Mouse (Mus musculus): ENCODE measurements around the gene Ppp6r1. TPM values are rescaled to one million over a fixed set of nuclear protein-coding genes. Genes with fewer than 3 reads are reported as not detected.

Ppp6r1 gene
- 10.2 and 11.7 TPM in 2 replicates for polyA plus RNA-seq (2014; fragmentation: Nextera tagmentation; extraction: Ambion mirVana)

DNA sequence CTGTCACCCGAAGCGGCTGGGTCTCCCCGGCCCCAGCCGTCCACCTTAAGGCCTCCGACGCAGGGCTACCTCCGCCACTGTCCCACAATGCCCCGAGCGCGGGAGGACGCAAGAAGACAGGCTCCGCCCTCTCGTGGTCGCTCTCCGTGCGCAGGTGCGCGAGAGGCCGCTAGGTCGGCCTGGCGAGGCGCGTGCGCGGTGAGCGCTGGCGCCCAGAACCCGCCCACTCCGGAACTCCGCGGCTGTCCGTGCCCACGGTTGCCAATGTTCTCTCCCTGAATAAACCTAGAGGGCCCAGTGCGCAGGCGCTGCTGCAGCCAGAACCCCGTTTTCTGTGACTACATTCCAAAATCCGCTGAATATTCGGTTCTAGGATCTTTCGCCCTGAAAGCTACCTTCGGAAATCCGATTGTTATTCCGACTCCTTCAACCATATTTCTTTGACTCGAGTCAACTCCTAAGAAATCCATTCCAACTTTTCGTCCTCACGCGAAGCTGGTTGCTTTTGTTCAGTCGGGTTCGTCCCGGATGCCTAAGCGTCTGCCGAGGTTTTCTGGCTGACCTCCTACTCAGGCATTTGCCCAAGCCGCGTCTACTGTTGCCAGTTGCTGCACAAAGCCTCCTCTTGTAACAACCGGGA is at the start of gene Ppp6r1:
Ppp6r1 (minus strand) TSS at position 108 of the 640 bp plus-strand sequence.
- no peaks in the 10 kb centered on the region for H3K9me3 ChIP-seq (ENCODE audit: control insufficient read depth, low read depth, low read length)
- WGBS: under 1% methylated on average over 54 of the region's 54 CpGs
- peak within 1 kb of the TSS; percentile 96 for H3K27ac ChIP-seq (ENCODE audit: low read length)
- peak within 1 kb of the TSS; percentile 83 for H3K4me2 ChIP-seq (replicated peaks; ENCODE audit: low read depth, low read length)
- peaks cover 28% of the 10 kb centered on the region for H3K4me1 ChIP-seq (ENCODE audit: control insufficient read depth, insufficient read depth, low read length)
- peak within 1 kb of the TSS; percentile 85 for H3K4me3 ChIP-seq (ENCODE audit: low read depth, low read length)
- H3K27me3 ChIP-seq (ENCODE audit: control insufficient read depth, insufficient read depth, low read length): no peaks in the 10 kb centered on the region
- peaks cover 4% of the 10 kb centered on the region; the same call in 1 of the 2 replicates for H3K36me3 ChIP-seq (ENCODE audit: control insufficient read depth, insufficient read depth, low read length)
- peak within 1 kb of the TSS; percentile 88 for H3K9ac ChIP-seq (replicated peaks; ENCODE audit: low read depth, low read length)
- peak; percentile 97 for ATAC-seq (ENCODE audit: insufficient number of reproducible peaks, insufficient read depth, low FRiP score, low read depth)

DNA sequence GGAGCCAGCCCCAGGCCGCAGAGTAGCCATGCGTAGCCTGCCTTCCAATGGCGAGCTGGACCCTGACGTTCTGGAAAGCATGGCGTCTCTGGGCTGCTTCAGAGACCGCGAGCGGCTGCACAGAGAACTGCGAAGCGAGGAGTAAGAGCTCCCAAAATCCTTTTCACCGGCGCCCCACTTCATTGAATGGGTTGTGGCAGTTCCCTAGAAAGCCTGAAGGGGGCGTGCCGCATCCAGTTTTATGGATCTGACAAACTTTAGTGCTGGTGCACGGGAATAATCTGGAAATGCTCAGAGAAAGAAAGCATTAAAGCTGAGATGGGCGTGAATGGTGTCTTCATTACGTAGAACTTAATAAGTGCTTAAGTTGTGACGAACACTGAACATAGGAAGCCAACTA is 46.3 kb upstream of the Ppp6r1 start:
- Histone ChIP-seq H3K4me2 (replicated peaks; ENCODE audit: low read depth, low read length) (no peak overlapping the region), H3K4me3 (ENCODE audit: low read depth, low read length) (no peak overlapping the region), H3K27me3 (ENCODE audit: control insufficient read depth, insufficient read depth, low read length) (no peaks in the 10 kb centered on the region), H3K9ac (replicated peaks; ENCODE audit: low read depth, low read length) (no peak overlapping the region), H3K9me3 (ENCODE audit: control insufficient read depth, low read depth, low read length) (no peaks in the 10 kb centered on the region), H3K36me3 (ENCODE audit: control insufficient read depth, insufficient read depth, low read length) (peaks cover 27% of the 10 kb centered on the region), H3K27ac (ENCODE audit: low read length) (no peak overlapping the region), H3K4me1 (ENCODE audit: control insufficient read depth, insufficient read depth, low read length) (no peaks in the 10 kb centered on the region)
- ATAC-seq (ENCODE audit: insufficient number of reproducible peaks, insufficient read depth, low FRiP score, low read depth): no peak
- 51% methylated on average over 18 of the region's 18 CpGs for WGBS

DNA sequence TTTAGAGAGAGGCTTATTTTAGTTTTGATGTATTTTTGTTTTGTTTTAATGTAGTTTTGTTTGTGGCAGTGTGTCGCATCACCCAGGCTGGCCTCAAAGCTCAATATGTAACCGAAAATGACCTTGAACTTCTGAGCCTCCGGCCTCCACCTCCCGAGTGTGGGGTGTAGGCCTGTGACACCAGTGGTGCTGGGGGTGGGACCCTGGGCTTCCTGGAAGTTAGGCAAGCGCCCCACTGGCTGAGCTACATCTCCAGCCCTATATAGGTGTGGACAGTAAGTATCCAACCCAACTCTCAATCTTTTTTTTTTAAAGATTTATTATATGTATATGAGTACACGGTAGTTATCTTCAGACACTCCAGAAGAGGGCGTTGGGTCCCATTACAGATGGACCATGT is 44.4 kb upstream of the Ppp6r1 start:
- Histone ChIP-seq H3K9ac (replicated peaks; ENCODE audit: low read depth, low read length) (no peak overlapping the region), H3K36me3 (ENCODE audit: control insufficient read depth, insufficient read depth, low read length) (peaks cover 31% of the 10 kb centered on the region)

DNA sequence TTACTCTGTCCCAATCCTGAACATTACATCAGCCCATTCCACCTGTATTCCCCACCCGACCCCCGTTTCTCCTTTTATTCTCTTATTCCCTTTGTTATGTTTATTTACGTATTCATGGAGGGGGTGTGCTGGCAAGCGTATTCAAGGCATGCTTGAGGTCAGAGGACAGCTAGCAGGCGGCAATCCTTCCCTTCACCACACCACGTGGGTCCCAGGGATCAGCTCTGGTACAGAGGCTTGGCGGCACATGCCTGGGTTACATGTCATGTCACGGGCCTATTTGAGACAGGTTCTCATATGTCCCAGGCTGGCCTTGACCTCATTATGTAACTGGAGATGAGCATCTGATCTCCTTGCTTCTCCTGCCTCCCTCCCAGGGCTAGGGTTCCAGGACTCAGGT is 43.5 kb upstream of the Ppp6r1 start:
- no peak overlapping the region for H3K27ac ChIP-seq (ENCODE audit: low read length)
- no peaks in the 10 kb centered on the region for H3K4me1 ChIP-seq (ENCODE audit: control insufficient read depth, insufficient read depth, low read length)
- WGBS: 56% methylated on average over 8 of the region's 8 CpGs
- H3K9me3 ChIP-seq (ENCODE audit: control insufficient read depth, low read depth, low read length): no peaks in the 10 kb centered on the region
- no peak overlapping the region for H3K4me3 ChIP-seq (ENCODE audit: low read depth, low read length)
- no peak overlapping the region for H3K4me2 ChIP-seq (replicated peaks; ENCODE audit: low read depth, low read length)
- no peaks in the 10 kb centered on the region for H3K27me3 ChIP-seq (ENCODE audit: control insufficient read depth, insufficient read depth, low read length)
- H3K36me3 ChIP-seq (ENCODE audit: control insufficient read depth, insufficient read depth, low read length): peaks cover 37% of the 10 kb centered on the region
- ATAC-seq (ENCODE audit: insufficient number of reproducible peaks, insufficient read depth, low FRiP score, low read depth): no peak
- H3K9ac ChIP-seq (replicated peaks; ENCODE audit: low read depth, low read length): no peak overlapping the region

More for the DNA sequence above, 44.4 kb upstream of the Ppp6r1 start:
- H3K27ac ChIP-seq (ENCODE audit: low read length): no peak overlapping the region
- 89% methylated on average over 7 of the region's 7 CpGs for WGBS
- no peak overlapping the region for H3K4me2 ChIP-seq (replicated peaks; ENCODE audit: low read depth, low read length)
- no peaks in the 10 kb centered on the region for H3K9me3 ChIP-seq (ENCODE audit: control insufficient read depth, low read depth, low read length)
- no peaks in the 10 kb centered on the region for H3K27me3 ChIP-seq (ENCODE audit: control insufficient read depth, insufficient read depth, low read length)
- H3K4me1 ChIP-seq (ENCODE audit: control insufficient read depth, insufficient read depth, low read length): no peaks in the 10 kb centered on the region
- H3K4me3 ChIP-seq (ENCODE audit: low read depth, low read length): no peak overlapping the region
- no peak for ATAC-seq (ENCODE audit: insufficient number of reproducible peaks, insufficient read depth, low FRiP score, low read depth)

DNA sequence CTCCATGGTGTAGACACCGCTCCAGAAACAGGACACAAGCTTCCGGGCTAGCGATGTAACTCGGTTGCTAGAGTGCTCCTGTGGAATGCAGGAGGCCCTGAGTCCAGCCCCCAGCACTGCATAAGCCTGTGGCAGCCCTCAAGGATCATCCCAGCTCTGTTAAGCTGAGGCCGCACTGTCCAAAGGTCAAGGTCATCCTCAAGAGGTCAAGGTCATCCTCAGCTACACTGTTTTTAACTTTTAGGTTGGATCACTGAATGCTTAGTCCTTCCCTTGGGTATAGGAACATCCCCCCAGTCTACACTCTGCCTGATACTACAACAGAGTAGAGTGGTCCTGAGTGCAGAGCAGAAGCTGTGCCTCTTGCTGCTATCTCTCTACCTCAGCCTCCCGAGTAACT is 34.2 kb upstream of the Ppp6r1 start:
- Histone ChIP-seq H3K36me3 (ENCODE audit: control insufficient read depth, insufficient read depth, low read length) (peaks cover 31% of the 10 kb centered on the region), H3K9ac (replicated peaks; ENCODE audit: low read depth, low read length) (no peak overlapping the region)

DNA sequence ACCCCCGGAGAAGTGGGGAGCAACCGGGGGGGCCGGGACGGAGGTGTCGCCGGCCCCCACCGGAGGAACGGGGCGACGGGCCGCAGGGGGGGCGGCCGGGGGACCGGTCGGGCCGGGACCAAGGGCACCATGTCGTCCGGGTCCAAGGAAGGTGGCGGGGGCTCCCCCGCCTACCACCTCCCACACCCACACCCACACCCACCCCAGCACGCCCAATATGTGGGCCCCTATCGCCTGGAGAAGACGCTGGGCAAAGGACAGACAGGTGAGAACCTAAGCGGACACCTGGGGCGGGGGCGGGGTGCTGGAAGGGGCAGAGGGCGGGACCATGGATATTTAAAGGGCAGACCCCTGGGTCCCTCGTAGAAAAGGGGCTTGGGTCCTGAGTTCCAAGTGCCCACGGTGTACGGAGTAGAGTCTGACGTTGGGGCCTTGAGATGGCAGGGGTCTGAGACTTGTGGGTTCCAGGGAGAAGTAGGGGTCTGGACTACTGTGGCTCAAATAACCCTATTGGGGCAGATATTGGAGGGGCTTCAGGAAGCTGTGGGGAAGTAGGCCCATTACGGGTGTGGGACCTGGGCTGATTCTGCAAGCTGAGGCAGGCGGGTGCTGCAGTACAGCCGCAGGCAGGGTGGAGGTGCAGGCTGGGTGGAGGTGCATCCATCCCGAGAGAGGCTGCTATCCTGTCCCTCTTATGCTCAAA is 32.3 kb upstream of the Ppp6r1 start:
- Histone ChIP-seq H3K9ac (replicated peaks; ENCODE audit: low read depth, low read length) (peak overlapping the region; percentile 99), H3K27me3 (ENCODE audit: control insufficient read depth, insufficient read depth, low read length) (no peaks in the 10 kb centered on the region), H3K4me1 (ENCODE audit: control insufficient read depth, insufficient read depth, low read length) (peaks cover 7% of the 10 kb centered on the region; the same call in 1 of the 2 replicates), H3K36me3 (ENCODE audit: control insufficient read depth, insufficient read depth, low read length) (peaks cover 26% of the 10 kb centered on the region), H3K27ac (ENCODE audit: low read length) (peak overlapping the region; percentile 87), H3K9me3 (ENCODE audit: control insufficient read depth, low read depth, low read length) (no peaks in the 10 kb centered on the region), H3K4me2 (replicated peaks; ENCODE audit: low read depth, low read length) (peak overlapping the region; percentile 81), H3K4me3 (ENCODE audit: low read depth, low read length) (peak overlapping the region; percentile 88)
- peak; percentile 51 for ATAC-seq (ENCODE audit: insufficient number of reproducible peaks, insufficient read depth, low FRiP score, low read depth)
- 4% methylated on average over 22 of the region's 35 CpGs for WGBS

More for the DNA sequence above, 34.2 kb upstream of the Ppp6r1 start:
- no peaks in the 10 kb centered on the region for H3K27me3 ChIP-seq (ENCODE audit: control insufficient read depth, insufficient read depth, low read length)
- no peak overlapping the region for H3K4me2 ChIP-seq (replicated peaks; ENCODE audit: low read depth, low read length)
- H3K4me3 ChIP-seq (ENCODE audit: low read depth, low read length): no peak overlapping the region
- no peak for ATAC-seq (ENCODE audit: insufficient number of reproducible peaks, insufficient read depth, low FRiP score, low read depth)
- H3K9me3 ChIP-seq (ENCODE audit: control insufficient read depth, low read depth, low read length): no peaks in the 10 kb centered on the region
- no peak overlapping the region for H3K27ac ChIP-seq (ENCODE audit: low read length)
- WGBS: 89% methylated on average over 6 of the region's 6 CpGs
- peaks cover 7% of the 10 kb centered on the region; the same call in 1 of the 2 replicates for H3K4me1 ChIP-seq (ENCODE audit: control insufficient read depth, insufficient read depth, low read length)

DNA sequence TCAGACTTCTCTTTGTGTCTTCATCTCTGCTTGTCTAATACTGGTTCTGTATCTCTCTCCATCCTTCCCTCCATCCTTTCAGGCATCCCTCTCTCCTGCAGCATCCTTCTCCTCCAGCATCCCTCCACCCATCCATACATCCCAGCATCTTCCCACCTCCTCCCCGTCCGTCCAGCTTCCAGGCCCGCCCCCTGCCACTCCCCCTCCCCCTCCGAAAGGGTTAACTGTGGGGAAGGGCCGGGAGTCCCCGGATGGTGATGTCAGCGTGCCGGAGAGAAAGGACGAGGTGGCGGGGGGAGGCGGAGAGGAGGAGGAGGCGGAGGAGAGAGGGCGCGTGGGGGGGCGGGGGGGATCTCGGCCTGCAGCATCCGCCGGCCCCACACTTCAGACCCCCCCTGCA is 31.6 kb upstream of the Ppp6r1 start, which contains the start of gene Brsk1:
Brsk1 (plus strand) TSS at position 218 of the 400 bp plus-strand sequence.
- H3K9me3 ChIP-seq (ENCODE audit: control insufficient read depth, low read depth, low read length): no peaks in the 10 kb centered on the region
- peak within 1 kb of the TSS; percentile 88 for H3K4me3 ChIP-seq (ENCODE audit: low read depth, low read length)
- peak; percentile 72; the same call in 1 of the 2 replicates for ATAC-seq (ENCODE audit: insufficient number of reproducible peaks, insufficient read depth, low FRiP score, low read depth)
- H3K27me3 ChIP-seq (ENCODE audit: control insufficient read depth, insufficient read depth, low read length): no peaks in the 10 kb centered on the region
- H3K9ac ChIP-seq (replicated peaks; ENCODE audit: low read depth, low read length): peak within 1 kb of the TSS; percentile 99
- H3K27ac ChIP-seq (ENCODE audit: low read length): peak within 1 kb of the TSS; percentile 87
- peaks cover 7% of the 10 kb centered on the region; the same call in 1 of the 2 replicates for H3K4me1 ChIP-seq (ENCODE audit: control insufficient read depth, insufficient read depth, low read length)
- peaks cover 20% of the 10 kb centered on the region for H3K36me3 ChIP-seq (ENCODE audit: control insufficient read depth, insufficient read depth, low read length)
- H3K4me2 ChIP-seq (replicated peaks; ENCODE audit: low read depth, low read length): peak within 1 kb of the TSS; percentile 81
- WGBS: 0% methylated on average over 6 of the region's 18 CpGs

DNA sequence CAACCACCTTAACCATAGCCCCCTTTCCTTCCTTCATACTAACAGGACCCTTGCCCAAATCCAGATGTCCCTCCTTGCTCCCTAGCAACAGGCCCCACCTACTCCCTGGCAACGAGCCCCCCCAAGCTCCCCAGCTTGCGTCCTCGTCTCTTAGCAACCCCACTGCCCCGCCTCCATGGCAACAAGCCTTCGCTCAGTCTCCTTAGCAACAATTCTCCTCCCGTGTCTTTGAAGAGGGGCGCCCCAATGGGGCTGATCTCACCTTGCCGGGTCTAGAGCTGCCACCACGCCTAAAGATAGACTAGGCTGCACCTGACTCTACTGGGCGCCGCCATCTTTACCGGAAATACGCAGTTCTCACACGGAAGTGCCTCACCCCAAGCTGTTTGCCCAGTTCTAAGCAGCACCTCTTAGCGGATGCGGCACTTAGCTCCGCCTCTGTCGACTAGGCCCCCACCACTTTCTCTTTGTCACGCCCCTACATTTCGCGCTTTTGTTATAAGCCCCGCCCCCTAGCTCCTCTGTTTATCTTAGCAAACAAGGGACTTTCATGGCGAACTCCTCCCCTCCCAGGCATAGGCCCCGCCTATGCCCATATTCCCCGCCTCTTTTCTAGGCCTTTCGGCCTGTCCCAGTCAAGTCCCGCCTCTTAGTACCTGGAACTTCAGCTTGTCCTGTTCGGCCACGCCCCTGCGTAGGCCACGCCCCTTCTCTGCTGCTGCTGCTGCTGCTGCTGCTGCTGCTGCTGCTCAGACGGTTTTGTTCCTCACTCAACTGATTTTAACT is 26.0 kb upstream of the Ppp6r1 start, which contains the start of gene Hspbp1:
Hspbp1 (minus strand) TSS at position 437 of the 786 bp plus-strand sequence.
- H3K36me3 ChIP-seq (ENCODE audit: control insufficient read depth, insufficient read depth, low read length): peaks cover 11% of the 10 kb centered on the region; the same call in 1 of the 2 replicates
- H3K4me3 ChIP-seq (ENCODE audit: low read depth, low read length): peak within 1 kb of the TSS; percentile 59
- under 1% methylated on average over 32 of the region's 32 CpGs for WGBS
- H3K27me3 ChIP-seq (ENCODE audit: control insufficient read depth, insufficient read depth, low read length): no peaks in the 10 kb centered on the region
- H3K4me1 ChIP-seq (ENCODE audit: control insufficient read depth, insufficient read depth, low read length): peaks cover 8% of the 10 kb centered on the region
- ATAC-seq (ENCODE audit: insufficient number of reproducible peaks, insufficient read depth, low FRiP score, low read depth): peak; percentile 98
- H3K9me3 ChIP-seq (ENCODE audit: control insufficient read depth, low read depth, low read length): no peaks in the 10 kb centered on the region
- H3K4me2 ChIP-seq (replicated peaks; ENCODE audit: low read depth, low read length): peak within 1 kb of the TSS; percentile 94
- H3K9ac ChIP-seq (replicated peaks; ENCODE audit: low read depth, low read length): peak within 1 kb of the TSS; percentile 42; the same call in 1 of the 2 replicates
- H3K27ac ChIP-seq (ENCODE audit: low read length): peak within 1 kb of the TSS; percentile 29; the same call in 1 of the 2 replicates

Measured in stomach, embryonic 14.5 days (tissue).